Mouse (Mus musculus): ENCODE data around the gene Svopl. TPM values are rescaled to one million over a fixed set of nuclear protein-coding genes. Genes with fewer than 3 reads are reported as not detected.

The Svopl gene
- polyA plus RNA-seq, 2 experiments: 1.2 to 1.3 TPM

- no peaks in the 10 kb centered on the region for H3K9me3 ChIP-seq (ENCODE audit: control insufficient read depth, low read length)
- WGBS: 1% methylated on average over 5 of the region's 5 CpGs
- no peak overlapping the region for H3K9ac ChIP-seq (ENCODE audit: low read depth, low read length, severe bottlenecking)
Measured at GRCm38 (mm10) chr6:38066215-38066614, 19.4 kb upstream of the Svopl start.

GRCm38 (mm10) chr6:38065501-38066122, 18.8 kb upstream of the Svopl start:
- no peaks in the 10 kb centered on the region for H3K36me3 ChIP-seq (ENCODE audit: control insufficient read depth, insufficient read depth, low read length)
- no peaks in the 10 kb centered on the region for H3K27me3 ChIP-seq (ENCODE audit: control insufficient read depth, insufficient read depth, low read length)
- H3K9me3 ChIP-seq (ENCODE audit: control insufficient read depth, low read length): no peaks in the 10 kb centered on the region
- no peak overlapping the region; the same call in 1 of the 2 replicates for H3K27ac ChIP-seq (replicated peaks; ENCODE audit: low read depth, low read length)
- WGBS: 67% methylated on average over 11 of the region's 11 CpGs
- H3K9ac ChIP-seq (ENCODE audit: low read depth, low read length, severe bottlenecking): no peak overlapping the region
- 0 out of 2 replicates have a peak, but pooled peaks cover 4% of the 10 kb centered on the region for H3K4me1 ChIP-seq (ENCODE audit: control insufficient read depth, insufficient read depth, low read length)
- no peak for TF ChIP-seq POLR2A (IDR thresholded peaks at IDR 0.05; ENCODE audit: borderline replicate concordance, extremely low read depth, insufficient read depth, insufficient read length)
- no peak for DNase-seq (ENCODE audit: low spot score)
- ATAC-seq (ENCODE audit: low FRiP score, low read depth): no peak
- H3K4me3 ChIP-seq (replicated peaks; ENCODE audit: low read length): no peak overlapping the region
- no peak overlapping the region for H3K4me2 ChIP-seq (replicated peaks; ENCODE audit: low read depth, low read length, severe bottlenecking)

More at GRCm38 (mm10) chr6:38066215-38066614, 19.4 kb upstream of the Svopl start:
- no peak overlapping the region for H3K4me2 ChIP-seq (replicated peaks; ENCODE audit: low read depth, low read length, severe bottlenecking)
- ATAC-seq (ENCODE audit: low FRiP score, low read depth) (peak; percentile 55), DNase-seq (ENCODE audit: low spot score) (peak; percentile 86)
- no peak for TF ChIP-seq POLR2A (IDR thresholded peaks at IDR 0.05; ENCODE audit: borderline replicate concordance, extremely low read depth, insufficient read depth, insufficient read length)
- 0 out of 2 replicates have a peak, but pooled peaks cover 4% of the 10 kb centered on the region for H3K4me1 ChIP-seq (ENCODE audit: control insufficient read depth, insufficient read depth, low read length)
- no peaks in the 10 kb centered on the region for H3K27me3 ChIP-seq (ENCODE audit: control insufficient read depth, insufficient read depth, low read length)
- no peak overlapping the region for H3K4me3 ChIP-seq (replicated peaks; ENCODE audit: low read length)
- H3K27ac ChIP-seq (replicated peaks; ENCODE audit: low read depth, low read length): no peak overlapping the region
- H3K36me3 ChIP-seq (ENCODE audit: control insufficient read depth, insufficient read depth, low read length): no peaks in the 10 kb centered on the region

GRCm38 (mm10) chr6:38065122-38065500, 18.3 kb upstream of the Svopl start:
- no peaks in the 10 kb centered on the region for H3K27me3 ChIP-seq (ENCODE audit: control insufficient read depth, insufficient read depth, low read length)
- no peak overlapping the region for H3K9ac ChIP-seq (ENCODE audit: low read depth, low read length, severe bottlenecking)
- no peak for TF ChIP-seq POLR2A (IDR thresholded peaks at IDR 0.05; ENCODE audit: borderline replicate concordance, extremely low read depth, insufficient read depth, insufficient read length)
- H3K4me2 ChIP-seq (replicated peaks; ENCODE audit: low read depth, low read length, severe bottlenecking): no peak overlapping the region
- H3K4me3 ChIP-seq (replicated peaks; ENCODE audit: low read length): no peak overlapping the region
- H3K36me3 ChIP-seq (ENCODE audit: control insufficient read depth, insufficient read depth, low read length): no peaks in the 10 kb centered on the region
- 0 out of 2 replicates have a peak, but pooled peaks cover 4% of the 10 kb centered on the region for H3K4me1 ChIP-seq (ENCODE audit: control insufficient read depth, insufficient read depth, low read length)
- no peak for DNase-seq (ENCODE audit: low spot score)
- H3K9me3 ChIP-seq (ENCODE audit: control insufficient read depth, low read length): no peaks in the 10 kb centered on the region
- no peak for ATAC-seq (ENCODE audit: low FRiP score, low read depth)
- H3K27ac ChIP-seq (replicated peaks; ENCODE audit: low read depth, low read length): no peak overlapping the region
- 71% methylated on average over 3 of the region's 3 CpGs for WGBS

GRCm38 (mm10) chr6:38064621-38065020, 17.8 kb upstream of the Svopl start:
- Histone ChIP-seq H3K4me3 (replicated peaks; ENCODE audit: low read length) (no peak overlapping the region), H3K4me2 (replicated peaks; ENCODE audit: low read depth, low read length, severe bottlenecking) (no peak overlapping the region), H3K27me3 (ENCODE audit: control insufficient read depth, insufficient read depth, low read length) (no peaks in the 10 kb centered on the region), H3K27ac (replicated peaks; ENCODE audit: low read depth, low read length) (no peak overlapping the region), H3K9me3 (ENCODE audit: control insufficient read depth, low read length) (no peaks in the 10 kb centered on the region), H3K36me3 (ENCODE audit: control insufficient read depth, insufficient read depth, low read length) (no peaks in the 10 kb centered on the region), H3K9ac (ENCODE audit: low read depth, low read length, severe bottlenecking) (no peak overlapping the region), H3K4me1 (ENCODE audit: control insufficient read depth, insufficient read depth, low read length) (0 out of 2 replicates have a peak, but pooled peaks cover 4% of the 10 kb centered on the region)
- ATAC-seq (ENCODE audit: low FRiP score, low read depth) (no peak), DNase-seq (ENCODE audit: low spot score) (no peak)
- no peak for TF ChIP-seq POLR2A (IDR thresholded peaks at IDR 0.05; ENCODE audit: borderline replicate concordance, extremely low read depth, insufficient read depth, insufficient read length)
- 78% methylated on average over 2 of the region's 2 CpGs for WGBS

- WGBS: 59% methylated on average over 5 of the region's 5 CpGs
- H3K9ac ChIP-seq (ENCODE audit: low read depth, low read length, severe bottlenecking): no peak overlapping the region
- no peaks in the 10 kb centered on the region for H3K4me1 ChIP-seq (ENCODE audit: control insufficient read depth, insufficient read depth, low read length)
- H3K4me2 ChIP-seq (replicated peaks; ENCODE audit: low read depth, low read length, severe bottlenecking): no peak overlapping the region
- ATAC-seq (ENCODE audit: low FRiP score, low read depth) (no peak), DNase-seq (ENCODE audit: low spot score) (no peak)
- H3K36me3 ChIP-seq (ENCODE audit: control insufficient read depth, insufficient read depth, low read length): no peaks in the 10 kb centered on the region
- no peak overlapping the region for H3K4me3 ChIP-seq (replicated peaks; ENCODE audit: low read length)
- no peaks in the 10 kb centered on the region for H3K27me3 ChIP-seq (ENCODE audit: control insufficient read depth, insufficient read depth, low read length)
- no peaks in the 10 kb centered on the region for H3K9me3 ChIP-seq (ENCODE audit: control insufficient read depth, low read length)
- no peak overlapping the region for H3K27ac ChIP-seq (replicated peaks; ENCODE audit: low read depth, low read length)
- TF ChIP-seq POLR2A (IDR thresholded peaks at IDR 0.05; ENCODE audit: borderline replicate concordance, extremely low read depth, insufficient read depth, insufficient read length): no peak
Measured at GRCm38 (mm10) chr6:38058805-38059204, 12.0 kb upstream of the Svopl start.

All from limb, embryonic 14.5 days (tissue).